ENCODE assay signal across 11 mouse cellular contexts in genomic region chr6:120145439-120145838, GRCm38 (mm10). TPM values are rescaled to one million over a fixed set of nuclear protein-coding genes. Genes with fewer than 3 reads are reported as not detected.
A peak's percentile ranks its signal among the peaks of the same experiment; 100 is the strongest.
DNase-seq lines count a peak whose midpoint lies in the region; ATAC-seq and TF ChIP-seq lines count a peak whose summit lies in the region.
"Had no signal": no experiment of that assay in that cellular context is flagged by ENCODE, and none has a peak within 500 bp of the region (broad histone marks: within the 10 kb centered on the region; RNA-seq: fewer than 3 reads in every experiment).

No protein-coding gene starts in this region.

- 70% methylated on average over 1 of the region's 1 CpGs for WGBS in forebrain, embryonic 11.5 days

- H3K4me3 ChIP-seq in forebrain, embryonic 11.5 days (ENCODE audit: low read depth, low read length) = no peak overlapping the region
- no peak overlapping the region for H3K4me3 ChIP-seq in left cerebral cortex, adult 2 months
- H3K4me3 ChIP-seq: liver, embryonic 13.5 days had no signal

- ATAC-seq in forebrain, embryonic 11.5 days (replicated peaks; ENCODE audit: low FRiP score) = no peak

- no peak overlapping the region for H3K27ac ChIP-seq in forebrain, embryonic 11.5 days (ENCODE audit: low read depth, low read length)
- H3K27ac ChIP-seq in left cerebral cortex, adult 2 months = no peak overlapping the region
- H3K27ac ChIP-seq: liver, embryonic 13.5 days had no signal

- no peaks in the 10 kb centered on the region for H3K36me3 ChIP-seq in forebrain, embryonic 11.5 days (ENCODE audit: control insufficient read depth, insufficient read depth, low read length)
- H3K36me3 ChIP-seq: liver, embryonic 13.5 days had no signal

- peak; percentile 16 for DNase-seq in adrenal gland, adult 8-10 months
- no peak for DNase-seq in adrenal gland, postnatal 25 days
- DNase-seq in right cerebral cortex, adult 18-20 months = peak; percentile 24
- no peak for DNase-seq in right cerebral cortex, postnatal 25 days
- DNase-seq in lung, adult 18-20 months = peak; percentile 55 to 75
- no peak for DNase-seq in layer of hippocampus, postnatal 36 days
- no peak for DNase-seq in forebrain, embryonic 11.5 days (ENCODE audit: low spot score)
- DNase-seq in left cerebral cortex, adult 2 months (ENCODE audit: extremely low spot score in 1 of 2, low spot score in 2 of 2) = no peak
- DNase-seq: cerebellum, adult 8-10 months; liver, embryonic 13.5 days had no signal

- H3K4me2 ChIP-seq in forebrain, embryonic 11.5 days (ENCODE audit: low read depth, low read length, severe bottlenecking) = no peak overlapping the region
- H3K4me2 ChIP-seq: liver, embryonic 13.5 days had no signal

- H3K9me3 ChIP-seq in forebrain, embryonic 11.5 days (ENCODE audit: control insufficient read depth, low read length) = no peaks in the 10 kb centered on the region
- H3K9me3 ChIP-seq: liver, embryonic 13.5 days had no signal

- H3K4me1 ChIP-seq in forebrain, embryonic 11.5 days (replicated peaks; ENCODE audit: control insufficient read depth, insufficient read depth, low read length) = no peaks in the 10 kb centered on the region

- TF ChIP-seq CTCF in left cerebral cortex, adult 2 months (IDR thresholded peaks at IDR 0.05) = no peak

- no peak overlapping the region for H3K9ac ChIP-seq in forebrain, embryonic 11.5 days (ENCODE audit: low read length)
- H3K9ac ChIP-seq: liver, embryonic 13.5 days had no signal

- intact Hi-C loops in left cerebral cortex, adult 2 months (cut with DNase I) = no loop called here

- H3K27me3 ChIP-seq in forebrain, embryonic 11.5 days (ENCODE audit: control insufficient read depth, insufficient read depth, low read length) = no peaks in the 10 kb centered on the region
- H3K27me3 ChIP-seq: liver, embryonic 13.5 days had no signal

RNA-seq across cellular contexts. Expression of gene Ninj2, which starts 52.3 kb away (rescaled TPM):
- not detected for total RNA-seq in adrenal gland, adult 8-10 months (2022)
- not detected in 2 replicates for total RNA-seq in adrenal gland, postnatal 25 days (2021)
- 1 to 10 TPM in 1 of 2 experiments, under 1 TPM in 1; 0.66 to 1.7 TPM for total RNA-seq in layer of hippocampus, postnatal 36 days (2021)
- not detected in 2 replicates for polyA plus RNA-seq in forebrain, embryonic 11.5 days (2014; fragmentation: Nextera tagmentation; extraction: Ambion mirVana)
- total RNA-seq in left cerebral cortex, adult 2 months (2021) = 1 to 10 TPM in 1 of 2 experiments, under 1 TPM in 1; 0.56 to 1.3 TPM
- total RNA-seq: hematopoietic stem cell, adult 5-6 weeks had no signal
- polyA plus RNA-seq: liver, embryonic 13.5 days had no signal

Comparison
In these comparisons a context has a peak if more than half of its experiments do, and no peak if none do; other contexts are left out.
1. DNase-seq: peak in adrenal gland, adult 8-10 months (single experiment), right cerebral cortex, adult 18-20 months (single experiment) and lung, adult 18-20 months (2 of 2); none in adrenal gland, postnatal 25 days (single experiment), right cerebral cortex, postnatal 25 days (single experiment), layer of hippocampus, postnatal 36 days (0 of 2), forebrain, embryonic 11.5 days (single experiment) and left cerebral cortex, adult 2 months (0 of 2).